Mouse (Mus musculus): ENCODE results near the gene Chka. TPM values are rescaled to one million over a fixed set of nuclear protein-coding genes. Genes with fewer than 3 reads are reported as not detected.

The Chka gene
- polyA plus RNA-seq, 1 experiment from 2014 or later: 54.0 TPM

- no peak overlapping the region for H3K27ac ChIP-seq (ENCODE audit: low read depth)
- WGBS: 89% methylated on average over 9 of the region's 9 CpGs
- H3K9ac ChIP-seq (ENCODE audit: low read length): no peak overlapping the region
- H3K36me3 ChIP-seq (ENCODE audit: control insufficient read depth, insufficient read depth, low read length): no peaks in the 10 kb centered on the region
- no peaks in the 10 kb centered on the region for H3K27me3 ChIP-seq (replicated peaks; ENCODE audit: control insufficient read depth, insufficient read depth, low read length)
- H3K4me3 ChIP-seq (ENCODE audit: low read depth, low read length): no peak overlapping the region
- no peak overlapping the region for H3K4me2 ChIP-seq (ENCODE audit: low read length)
- no peaks in the 10 kb centered on the region for H3K9me3 ChIP-seq (ENCODE audit: control insufficient read depth, low read length)
- peaks cover 23% of the 10 kb centered on the region for H3K4me1 ChIP-seq (replicated peaks; ENCODE audit: control insufficient read depth, insufficient read depth, low read length)
- no peak for DNase-seq (ENCODE audit: low spot score)
- ATAC-seq (replicated peaks; ENCODE audit: low FRiP score, low TSS enrichment, low read depth): no peak
Measured at GRCm38 (mm10) chr19:3931716-3932115, 80.1 kb downstream of the Chka start.

DNA sequence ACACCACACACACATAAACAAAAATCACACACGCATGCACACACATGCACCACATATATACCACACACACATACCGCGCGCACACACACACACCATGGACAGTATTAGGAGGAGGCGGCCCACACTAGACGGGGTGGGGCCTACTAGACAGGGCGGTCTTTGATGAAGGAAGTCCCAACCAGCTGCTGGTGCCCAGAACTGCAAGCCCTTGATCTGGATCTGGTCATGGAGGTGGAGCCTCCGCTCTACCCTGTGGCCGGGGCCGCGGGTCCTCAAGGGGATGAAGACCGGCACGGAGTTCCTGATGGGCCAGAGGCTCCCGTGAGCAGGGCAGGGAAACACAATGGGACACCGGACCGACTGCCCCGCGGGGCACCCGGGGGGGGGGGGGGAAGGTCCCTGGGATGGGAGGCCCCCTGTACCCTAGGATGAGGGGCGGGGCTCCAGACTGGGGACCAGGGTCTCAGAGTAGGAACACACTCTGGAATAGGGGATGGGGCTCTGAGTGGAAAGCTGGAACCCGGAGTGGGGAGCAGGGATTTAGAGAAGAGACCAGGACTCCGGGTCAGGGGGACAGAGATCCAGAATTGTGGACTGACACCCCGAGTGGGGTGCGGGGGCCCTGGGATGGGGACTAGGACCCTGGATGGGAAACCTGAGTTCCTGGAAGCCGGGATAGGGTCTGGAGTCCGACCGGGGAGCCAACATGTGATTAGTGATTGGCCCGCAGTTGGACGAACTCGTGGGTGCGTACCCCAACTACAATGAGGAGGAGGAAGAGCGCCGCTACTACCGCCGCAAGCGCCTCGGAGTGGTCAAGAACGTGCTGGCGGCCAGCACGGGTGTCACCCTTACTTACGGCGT lies 83.7 kb downstream of the Chka start, which contains the start of gene Unc93b1:
TSS of gene Unc93b1 (plus strand) at position 155 of the 864 bp plus-strand sequence.
- peaks cover 13% of the 10 kb centered on the region for H3K4me1 ChIP-seq (replicated peaks; ENCODE audit: control insufficient read depth, insufficient read depth, low read length)

GRCm38 (mm10) chr19:3935896-3936850 lies 84.6 kb downstream of the Chka start:
- peak overlapping the region; percentile 95 for H3K4me2 ChIP-seq (ENCODE audit: low read length)
- H3K27me3 ChIP-seq (replicated peaks; ENCODE audit: control insufficient read depth, insufficient read depth, low read length): no peaks in the 10 kb centered on the region
- H3K9me3 ChIP-seq (ENCODE audit: control insufficient read depth, low read length): no peaks in the 10 kb centered on the region
- H3K36me3 ChIP-seq (ENCODE audit: control insufficient read depth, insufficient read depth, low read length): no peaks in the 10 kb centered on the region
- no peak; the same call in 1 of the 2 replicates for ATAC-seq (replicated peaks; ENCODE audit: low FRiP score, low TSS enrichment, low read depth)
- H3K27ac ChIP-seq (ENCODE audit: low read depth): no peak overlapping the region
- H3K4me3 ChIP-seq (ENCODE audit: low read depth, low read length): peak overlapping the region; percentile 51
- H3K4me1 ChIP-seq (replicated peaks; ENCODE audit: control insufficient read depth, insufficient read depth, low read length): peaks cover 13% of the 10 kb centered on the region
- no peak for DNase-seq (ENCODE audit: low spot score)
- 9% methylated on average over 22 of the region's 22 CpGs for WGBS
- H3K9ac ChIP-seq (ENCODE audit: low read length): peak overlapping the region; percentile 52

More for the DNA sequence above, 83.7 kb downstream of the Chka start, which contains the start of gene Unc93b1:
- peak; percentile 81 for DNase-seq (ENCODE audit: low spot score)
- H3K27ac ChIP-seq (ENCODE audit: low read depth): no peak within 1 kb of the TSS
- H3K9ac ChIP-seq (ENCODE audit: low read length): peak within 1 kb of the TSS; percentile 52
- no peaks in the 10 kb centered on the region for H3K9me3 ChIP-seq (ENCODE audit: control insufficient read depth, low read length)
- ATAC-seq (replicated peaks; ENCODE audit: low FRiP score, low TSS enrichment, low read depth): peak; percentile 89
- H3K36me3 ChIP-seq (ENCODE audit: control insufficient read depth, insufficient read depth, low read length): no peaks in the 10 kb centered on the region
- peak within 1 kb of the TSS; percentile 95 for H3K4me2 ChIP-seq (ENCODE audit: low read length)
- H3K27me3 ChIP-seq (replicated peaks; ENCODE audit: control insufficient read depth, insufficient read depth, low read length): no peaks in the 10 kb centered on the region
- 6% methylated on average over 42 of the region's 42 CpGs for WGBS
- peak within 1 kb of the TSS; percentile 51 for H3K4me3 ChIP-seq (ENCODE audit: low read depth, low read length)

DNA sequence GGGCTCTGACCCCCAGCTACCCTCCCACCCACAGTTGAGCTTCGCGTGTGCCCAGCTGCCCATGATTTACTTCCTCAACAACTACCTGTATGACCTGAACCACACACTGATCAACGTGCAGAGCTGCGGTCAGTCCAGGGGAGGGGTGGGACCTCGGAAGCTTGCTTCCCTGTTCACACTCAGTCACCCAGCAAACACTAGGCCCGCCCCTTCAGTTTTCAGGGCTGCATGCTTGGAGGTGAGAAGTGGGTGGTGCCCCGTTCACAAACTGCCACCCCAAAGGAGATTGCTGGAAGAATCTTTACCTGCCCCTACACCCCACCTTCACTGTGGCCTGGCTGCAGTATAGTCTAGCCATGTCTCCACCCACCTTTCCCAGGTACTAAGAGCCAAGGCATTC lies 90.7 kb downstream of the Chka start:
- Histone ChIP-seq H3K27ac (ENCODE audit: low read depth) (no peak overlapping the region), H3K4me1 (replicated peaks; ENCODE audit: control insufficient read depth, insufficient read depth, low read length) (no peaks in the 10 kb centered on the region), H3K9me3 (ENCODE audit: control insufficient read depth, low read length) (no peaks in the 10 kb centered on the region), H3K27me3 (replicated peaks; ENCODE audit: control insufficient read depth, insufficient read depth, low read length) (no peaks in the 10 kb centered on the region), H3K9ac (ENCODE audit: low read length) (no peak overlapping the region), H3K36me3 (ENCODE audit: control insufficient read depth, insufficient read depth, low read length) (no peaks in the 10 kb centered on the region), H3K4me3 (ENCODE audit: low read depth, low read length) (no peak overlapping the region), H3K4me2 (ENCODE audit: low read length) (no peak overlapping the region)
- ATAC-seq (replicated peaks; ENCODE audit: low FRiP score, low TSS enrichment, low read depth) (no peak), DNase-seq (ENCODE audit: low spot score) (no peak)
- 80% methylated on average over 7 of the region's 7 CpGs for WGBS

GRCm38 (mm10) chr19:3942986-3943735 lies 91.6 kb downstream of the Chka start:
- Histone ChIP-seq H3K4me3 (ENCODE audit: low read depth, low read length) (no peak overlapping the region), H3K4me1 (replicated peaks; ENCODE audit: control insufficient read depth, insufficient read depth, low read length) (no peaks in the 10 kb centered on the region), H3K9me3 (ENCODE audit: control insufficient read depth, low read length) (no peaks in the 10 kb centered on the region), H3K4me2 (ENCODE audit: low read length) (no peak overlapping the region), H3K9ac (ENCODE audit: low read length) (no peak overlapping the region), H3K27me3 (replicated peaks; ENCODE audit: control insufficient read depth, insufficient read depth, low read length) (no peaks in the 10 kb centered on the region), H3K27ac (ENCODE audit: low read depth) (no peak overlapping the region), H3K36me3 (ENCODE audit: control insufficient read depth, insufficient read depth, low read length) (no peaks in the 10 kb centered on the region)
- DNase-seq (ENCODE audit: low spot score) (peak; percentile 70), ATAC-seq (replicated peaks; ENCODE audit: low FRiP score, low TSS enrichment, low read depth) (0 out of 2 replicates have a peak, but pooled peaks have one; percentile 29)
- 21% methylated on average over 27 of the region's 27 CpGs for WGBS

Other genes starting within 250 kb of the Chka start
- 7.8 and 7.9 TPM in 2 replicates for gene Lrp5, start 165.2 kb upstream of the Chka start, polyA plus RNA-seq (2014; fragmentation: Nextera tagmentation; extraction: Ambion mirVana)
- 34.1 and 36.4 TPM in 2 replicates for gene 1810055G02Rik, start 143.5 kb upstream of the Chka start, polyA plus RNA-seq (2014; fragmentation: Nextera tagmentation; extraction: Ambion mirVana)
- gene Kmt5b, start 84.4 kb upstream of the Chka start, polyA plus RNA-seq (2014; fragmentation: Nextera tagmentation; extraction: Ambion mirVana): 29.6 and 29.9 TPM in 2 replicates
- 34.8 and 40.5 TPM in 2 replicates for gene Tcirg1, start 55.4 kb downstream of the Chka start, polyA plus RNA-seq (2014; fragmentation: Nextera tagmentation; extraction: Ambion mirVana)
- gene Ndufs8, start 61.0 kb downstream of the Chka start, polyA plus RNA-seq (2014; fragmentation: Nextera tagmentation; extraction: Ambion mirVana): 374 and 390 TPM in 2 replicates
- 1.9 and 2.3 TPM in 2 replicates for gene Aldh3b1, start 78.0 kb downstream of the Chka start, polyA plus RNA-seq (2014; fragmentation: Nextera tagmentation; extraction: Ambion mirVana)
- gene Unc93b1, start 83.4 kb downstream of the Chka start, polyA plus RNA-seq (2014; fragmentation: Nextera tagmentation; extraction: Ambion mirVana): 14.4 and 16.0 TPM in 2 replicates
- not detected in 2 replicates for gene Aldh3b3, start 106.9 kb downstream of the Chka start, polyA plus RNA-seq (2014; fragmentation: Nextera tagmentation; extraction: Ambion mirVana)
- gene Aldh3b2, start 120.6 kb downstream of the Chka start, polyA plus RNA-seq (2014; fragmentation: Nextera tagmentation; extraction: Ambion mirVana): 0.99 and 1.0 TPM in 2 replicates
- gene Acy3, start 134.8 kb downstream of the Chka start, polyA plus RNA-seq (2014; fragmentation: Nextera tagmentation; extraction: Ambion mirVana): 13.0 and 13.5 TPM in 2 replicates
- 0.13 and 0.16 TPM in 2 replicates for gene Tbx10, start 141.0 kb downstream of the Chka start, polyA plus RNA-seq (2014; fragmentation: Nextera tagmentation; extraction: Ambion mirVana)
- gene Nudt8, start 148.8 kb downstream of the Chka start, polyA plus RNA-seq (2014; fragmentation: Nextera tagmentation; extraction: Ambion mirVana): 42.1 and 42.7 TPM in 2 replicates
- 2.4 and 2.9 TPM in 2 replicates for gene Gm49405, start 148.9 kb downstream of the Chka start, polyA plus RNA-seq (2014; fragmentation: Nextera tagmentation; extraction: Ambion mirVana)
- gene Doc2g, start 151.5 kb downstream of the Chka start, polyA plus RNA-seq (2014; fragmentation: Nextera tagmentation; extraction: Ambion mirVana): 3.6 and 3.9 TPM in 2 replicates
- gene Ndufv1, start 161.0 kb downstream of the Chka start, polyA plus RNA-seq (2014; fragmentation: Nextera tagmentation; extraction: Ambion mirVana): 247 and 248 TPM in 2 replicates
- 746 and 810 TPM in 2 replicates for gene Gstp1, start 186.2 kb downstream of the Chka start, polyA plus RNA-seq (2014; fragmentation: Nextera tagmentation; extraction: Ambion mirVana)
- gene Gstp2, start 194.2 kb downstream of the Chka start, polyA plus RNA-seq (2014; fragmentation: Nextera tagmentation; extraction: Ambion mirVana): 7.8 and 8.8 TPM in 2 replicates
- 1.0 and 1.3 TPM in 2 replicates for gene Gstp3, start 207.8 kb downstream of the Chka start, polyA plus RNA-seq (2014; fragmentation: Nextera tagmentation; extraction: Ambion mirVana)
- 0.57 TPM in 1 of 2 replicates, not detected in the other for gene Cabp2, start 229.8 kb downstream of the Chka start, polyA plus RNA-seq (2014; fragmentation: Nextera tagmentation; extraction: Ambion mirVana)
- 87.4 and 103 TPM in 2 replicates for gene Cdk2ap2, start 245.4 kb downstream of the Chka start, polyA plus RNA-seq (2014; fragmentation: Nextera tagmentation; extraction: Ambion mirVana)
- 13.3 and 14.3 TPM in 2 replicates for gene Pitpnm1, start 248.2 kb downstream of the Chka start, polyA plus RNA-seq (2014; fragmentation: Nextera tagmentation; extraction: Ambion mirVana)

All from intestine, embryonic 14.5 days (tissue).